Mouse (Mus musculus) heart, adult 2 months (tissue): ENCODE results near the gene Sema5b.

ENCODE experiments used
- CTCF ChIP-seq: fragments of 200-600 bp; IDR thresholded peaks from 2 replicates; pipeline ENCODE4 v1.8.1; 2022; ENCODE audit warnings: antibody characterized with exemption, mild to moderate bottlenecking, moderate library complexity
- EP300 ChIP-seq: fragments of 200-500 bp; IDR thresholded peaks from 2 replicates; pipeline ENCODE4 v1.6.1; 2011; ENCODE audit warnings: low read depth, low read length, control low read depth; ENCODE audit not compliant: insufficient read depth
- POLR2A ChIP-seq: fragments of 200-500 bp; IDR thresholded peaks from 2 replicates; pipeline ENCODE4 v1.6.1; 2011; ENCODE audit warnings: mild to moderate bottlenecking, low read depth, low read length, control low read depth; ENCODE audit not compliant: insufficient read depth

GRCm38 (mm10) chr16:35653951-35654350 is 113.0 kb downstream of the Sema5b start:
- TF ChIP-seq CTCF (no peak), POLR2A (no peak), EP300 (no peak)
